Mouse (Mus musculus) spleen, adult 2 months (tissue): ENCODE results near the gene Adar.

Source experiments
- CTCF ChIP-seq: fragments of 200-500 bp; IDR thresholded peaks from 2 replicates; pipeline ENCODE4 v1.5.1; 2011; ENCODE audit warnings: mild to moderate bottlenecking, inconsistent platforms; ENCODE audit not compliant: insufficient read depth, insufficient read length, insufficient replicate concordance; ENCODE audit errors: extremely low read depth
- POLR2A ChIP-seq: fragments of 200-500 bp; IDR thresholded peaks from 2 replicates; pipeline ENCODE4 v1.6.1; 2011; ENCODE audit warnings: low read depth, low read length, inconsistent platforms

DNA sequence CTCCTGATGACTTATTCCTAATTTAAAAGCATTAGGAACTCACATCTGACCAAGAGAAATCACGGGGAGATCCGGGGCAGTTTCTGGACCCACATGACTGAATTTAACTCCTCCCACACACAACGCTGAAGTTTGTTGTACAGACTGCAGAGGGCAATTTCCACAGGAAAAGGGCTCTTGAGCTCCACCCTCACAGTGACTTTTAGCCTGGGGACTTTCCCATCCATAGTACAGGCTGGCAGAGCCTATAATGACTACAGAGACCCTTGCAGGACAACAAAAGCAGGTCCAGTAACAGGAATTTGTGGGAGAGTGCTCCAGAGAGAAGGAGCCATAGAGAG, 86.7 kb downstream of the Adar start:
- TF ChIP-seq POLR2A (no peak), CTCF (no peak)
